Mouse (Mus musculus) myocyte (in vitro differentiated cells): ENCODE measurements around the gene Aars2. TPM values are rescaled to one million over a fixed set of nuclear protein-coding genes. Genes with fewer than 3 reads are reported as not detected.

Experiments
- H3K27me3 ChIP-seq: one replicate; pipeline ENCODE4 v1.6.1; 2011; ENCODE audit not compliant: control insufficient read depth, insufficient read depth, insufficient read length
- H3K36me3 ChIP-seq: one replicate; pipeline ENCODE4 v1.6.1; 2011; ENCODE audit not compliant: control insufficient read depth, insufficient read depth
- H3K4me2 ChIP-seq: one replicate; pipeline ENCODE4 v1.6.1; 2011; ENCODE audit warnings: low read depth, control low read depth
- H3K4me3 ChIP-seq: one replicate; pipeline ENCODE4 v1.5.1; 2011; ENCODE audit warnings: mild to moderate bottlenecking, control low read depth, moderate library complexity
- H3K79me2 ChIP-seq: one replicate; pipeline ENCODE4 v1.6.1; 2011; ENCODE audit not compliant: control insufficient read depth, insufficient read depth
- H3ac ChIP-seq: one replicate; pipeline ENCODE4 v1.6.1; 2011; ENCODE audit not compliant: control insufficient read depth, insufficient read length
- CEBPB ChIP-seq: IDR thresholded peaks from 2 replicates; pipeline ENCODE4 v1.6.1; 2011; ENCODE audit warnings: mild to moderate bottlenecking, moderate library complexity; ENCODE audit not compliant: poor library complexity, insufficient read depth, severe bottlenecking
- E2F4 ChIP-seq: IDR thresholded peaks from one replicate; pipeline ENCODE4 v1.6.1; 2011; ENCODE audit warnings: mild to moderate bottlenecking, control low read depth, moderate library complexity; ENCODE audit not compliant: insufficient read depth
- MAX ChIP-seq: IDR thresholded peaks from one replicate; pipeline ENCODE4 v1.6.1; 2011; ENCODE audit warnings: low read depth, mild to moderate bottlenecking, control low read depth
- MYOD1 ChIP-seq, 3 experiments: IDR thresholded peaks; one replicate each; pipeline ENCODE4 v1.6.1; 2011; ENCODE audit warnings: control low read depth in 2 of 3, low read depth in 2 of 3, mild to moderate bottlenecking in 2 of 3, moderate library complexity in 1 of 3; ENCODE audit not compliant: insufficient read length in 2 of 3, control insufficient read depth in 1 of 3
- MYOG ChIP-seq, 3 experiments: IDR thresholded peaks; one replicate each; pipeline ENCODE4 v1.6.1; 2011; ENCODE audit warnings: control low read depth in 2 of 3, low read depth in 2 of 3, mild to moderate bottlenecking in 2 of 3; ENCODE audit not compliant: insufficient read length in 2 of 3, control insufficient read depth in 1 of 3, insufficient read depth in 1 of 3
- POLR2A ChIP-seq: IDR thresholded peaks from one replicate; pipeline ENCODE4 v1.6.1; 2011; ENCODE audit warnings: low read depth, mild to moderate bottlenecking, control low read depth, moderate library complexity; ENCODE audit not compliant: insufficient read length
- POLR2AphosphoS2 ChIP-seq: IDR thresholded peaks from one replicate; pipeline ENCODE4 v1.6.1; 2011; ENCODE audit warnings: low read depth, control low read depth; ENCODE audit not compliant: insufficient read length
- REST ChIP-seq: IDR thresholded peaks from one replicate; pipeline ENCODE4 v1.6.1; 2011; ENCODE audit warnings: mild to moderate bottlenecking, control low read depth, moderate library complexity; ENCODE audit not compliant: insufficient read depth, insufficient read length
- SRF ChIP-seq: IDR thresholded peaks from one replicate; pipeline ENCODE4 v1.6.1; 2011; ENCODE audit warnings: low read depth; ENCODE audit not compliant: control insufficient read depth, insufficient read length
- TCF12 ChIP-seq: IDR thresholded peaks from one replicate; pipeline ENCODE4 v1.6.1; 2011; ENCODE audit warnings: mild to moderate bottlenecking, control low read depth; ENCODE audit not compliant: poor library complexity, insufficient read depth, severe bottlenecking
- TCF3 ChIP-seq: IDR thresholded peaks from one replicate; pipeline ENCODE4 v1.6.1; 2011; ENCODE audit warnings: low read depth, control low read depth; ENCODE audit not compliant: insufficient read length
- USF1 ChIP-seq: IDR thresholded peaks from one replicate; pipeline ENCODE4 v1.6.1; 2011; ENCODE audit warnings: low read depth, mild to moderate bottlenecking, control low read depth, moderate library complexity
- polyA plus RNA-seq: library from polyadenylated mRNA; unstranded; fragments of >200 nt; fragmentation: generic; extraction: Trizol; gene quantifications from one replicate; pipeline ENCODE4 v1.2.1, GENCODE M21; 2012; ENCODE audit warnings: missing spikeins

The Aars2 gene
- polyA plus RNA-seq, 1 experiment = 15.5 TPM

DNA sequence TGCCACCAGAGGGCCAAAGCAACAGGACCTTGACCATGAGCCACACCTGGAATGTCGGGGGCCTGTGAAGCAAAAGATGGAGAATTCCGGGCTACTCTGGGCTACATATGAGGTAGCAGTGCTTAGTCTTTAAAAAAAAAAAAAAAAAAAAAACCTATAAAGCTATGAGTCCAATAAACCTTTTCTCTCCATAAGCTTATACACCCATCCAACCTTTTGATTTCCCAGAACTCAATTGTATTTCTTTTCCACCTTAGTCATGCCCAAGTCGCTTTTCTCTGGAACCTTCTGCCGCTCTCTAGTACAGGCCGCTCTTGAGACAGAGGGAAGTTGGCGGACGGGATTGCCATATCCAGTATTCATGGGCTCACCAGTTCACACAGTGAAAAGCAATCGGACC, 32.5 kb upstream of the Aars2 start:
- H3K79me2 ChIP-seq = no peaks in the 10 kb centered on the region
- peak overlapping the region; percentile 72 for H3K4me2 ChIP-seq
- no peaks in the 10 kb centered on the region for H3K36me3 ChIP-seq
- peak overlapping the region; percentile 22 for H3K4me3 ChIP-seq
- H3ac ChIP-seq = no peak overlapping the region
- TF ChIP-seq MYOG (IDR thresholded peaks at IDR 0.05; ENCODE audit: control insufficient read depth in 1 of 3, insufficient read depth in 1 of 3, insufficient read length in 2 of 3, low read depth in 2 of 3) = no peak
- TF ChIP-seq REST = no peak
- no peak for TF ChIP-seq E2F4
- no peak for TF ChIP-seq USF1
- no peak for TF ChIP-seq POLR2AphosphoS2
- peaks cover 8% of the 10 kb centered on the region for H3K27me3 ChIP-seq

DNA sequence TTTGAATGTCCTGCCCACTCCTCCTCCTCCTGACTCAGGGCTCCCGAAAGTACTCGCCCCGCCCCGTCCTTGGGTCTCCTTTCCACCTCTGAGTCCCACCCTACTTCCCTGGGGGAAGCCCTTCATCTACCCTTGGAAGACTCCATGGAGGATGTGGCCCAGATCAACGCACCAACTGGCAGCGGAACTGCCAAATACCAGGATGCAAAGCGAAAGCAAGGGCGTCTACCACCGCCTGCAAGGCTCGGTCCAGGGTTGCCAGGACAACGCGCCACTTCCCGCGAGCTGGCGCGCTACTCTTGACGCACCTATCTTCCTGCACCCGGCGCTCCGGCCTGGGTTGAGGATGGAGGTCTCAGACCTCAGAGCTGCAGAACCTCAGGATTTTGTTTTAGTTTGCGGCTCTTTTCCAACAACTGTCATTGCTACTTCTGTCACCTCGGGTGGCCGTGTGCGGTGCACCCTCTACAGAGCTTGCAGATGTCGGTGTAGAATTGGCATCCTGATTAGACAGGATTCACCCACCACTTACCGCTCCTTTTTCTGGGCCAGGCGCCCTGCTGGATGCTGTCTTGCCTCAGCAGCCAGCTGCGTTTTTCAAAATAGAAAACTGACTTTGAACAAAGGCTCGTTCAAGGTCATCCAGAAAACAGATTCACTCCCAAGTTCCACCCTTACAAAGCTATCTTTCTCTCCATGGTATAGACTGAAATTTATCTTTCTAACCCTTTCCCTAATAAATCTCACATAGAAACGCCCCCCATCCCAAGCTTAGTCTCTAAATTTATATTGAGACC, 31.8 kb upstream of the Aars2 start, which contains the start of gene Spats1:
Gene Spats1, minus strand, starts transcription at position 747 of the 797 bp plus-strand sequence.
- Histone ChIP-seq H3K36me3 (no peaks in the 10 kb centered on the region), H3K79me2 (no peaks in the 10 kb centered on the region), H3K4me2 (peak within 1 kb of the TSS; percentile 72), H3ac (no peak within 1 kb of the TSS), H3K27me3 (peaks cover 8% of the 10 kb centered on the region), H3K4me3 (peak within 1 kb of the TSS; percentile 22)
- no peak for TF ChIP-seq POLR2A
- TF ChIP-seq SRF = no peak
- no peak for TF ChIP-seq TCF12
- no peak for TF ChIP-seq MYOG (IDR thresholded peaks at IDR 0.05; ENCODE audit: control insufficient read depth in 1 of 3, insufficient read depth in 1 of 3, insufficient read length in 2 of 3, low read depth in 2 of 3)
- no peak for TF ChIP-seq CEBPB
- no peak for TF ChIP-seq REST

GRCm38 (mm10) chr17:45478234-45478825, 28.3 kb upstream of the Aars2 start:
- H3K36me3 ChIP-seq = no peaks in the 10 kb centered on the region
- H3K79me2 ChIP-seq = no peaks in the 10 kb centered on the region
- H3K4me2 ChIP-seq = no peak overlapping the region
- H3K4me3 ChIP-seq = no peak overlapping the region
- H3K27me3 ChIP-seq = peaks cover 10% of the 10 kb centered on the region
- no peak for TF ChIP-seq TCF12
- no peak for TF ChIP-seq POLR2A
- no peak for TF ChIP-seq MAX
- TF ChIP-seq POLR2AphosphoS2 = no peak
- TF ChIP-seq SRF = no peak
- no peak for TF ChIP-seq E2F4
- no peak for TF ChIP-seq MYOD1 (IDR thresholded peaks at IDR 0.05; ENCODE audit: control insufficient read depth in 1 of 3, insufficient read length in 2 of 3, low read depth in 2 of 3)
- no peak for TF ChIP-seq REST
- no peak for TF ChIP-seq USF1
- TF ChIP-seq MYOG (IDR thresholded peaks at IDR 0.05; ENCODE audit: control insufficient read depth in 1 of 3, insufficient read depth in 1 of 3, insufficient read length in 2 of 3, low read depth in 2 of 3) = no peak
- no peak for TF ChIP-seq CEBPB
- H3ac ChIP-seq = no peak overlapping the region

DNA sequence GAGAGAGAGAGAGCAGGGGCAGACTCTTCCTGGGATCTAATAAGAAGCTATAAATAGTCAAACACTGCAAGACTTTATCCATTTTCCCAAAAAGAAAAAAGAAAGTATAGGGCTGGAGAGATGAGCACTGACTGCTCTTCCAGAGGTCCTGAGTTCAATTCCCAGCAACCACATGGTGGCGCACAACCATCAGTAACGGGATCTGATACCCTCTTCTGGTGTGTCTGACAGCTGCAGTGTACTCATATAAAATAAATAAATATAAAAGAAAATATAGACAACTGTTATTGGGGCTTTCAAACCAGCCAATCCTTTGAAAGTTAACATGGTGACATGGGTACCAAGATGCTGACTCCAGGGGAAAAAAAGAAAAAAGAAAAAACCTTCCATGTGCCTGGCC, 26.2 kb upstream of the Aars2 start:
- H3K4me3 ChIP-seq = no peak overlapping the region
- peaks cover 10% of the 10 kb centered on the region for H3K27me3 ChIP-seq
- no peak overlapping the region for H3K4me2 ChIP-seq
- no peak overlapping the region for H3ac ChIP-seq
- H3K79me2 ChIP-seq = no peaks in the 10 kb centered on the region
- no peaks in the 10 kb centered on the region for H3K36me3 ChIP-seq
- TF ChIP-seq MAX = no peak
- no peak for TF ChIP-seq TCF3
- no peak for TF ChIP-seq TCF12
- no peak for TF ChIP-seq E2F4
- TF ChIP-seq POLR2A = no peak
- TF ChIP-seq MYOD1 (IDR thresholded peaks at IDR 0.05; ENCODE audit: control insufficient read depth in 1 of 3, insufficient read length in 2 of 3, low read depth in 2 of 3) = no peak
- TF ChIP-seq POLR2AphosphoS2 = no peak
- TF ChIP-seq USF1 = no peak
- no peak for TF ChIP-seq MYOG (IDR thresholded peaks at IDR 0.05; ENCODE audit: control insufficient read depth in 1 of 3, insufficient read depth in 1 of 3, insufficient read length in 2 of 3, low read depth in 2 of 3)
- TF ChIP-seq SRF = no peak
- TF ChIP-seq REST = no peak
- TF ChIP-seq CEBPB = no peak

DNA sequence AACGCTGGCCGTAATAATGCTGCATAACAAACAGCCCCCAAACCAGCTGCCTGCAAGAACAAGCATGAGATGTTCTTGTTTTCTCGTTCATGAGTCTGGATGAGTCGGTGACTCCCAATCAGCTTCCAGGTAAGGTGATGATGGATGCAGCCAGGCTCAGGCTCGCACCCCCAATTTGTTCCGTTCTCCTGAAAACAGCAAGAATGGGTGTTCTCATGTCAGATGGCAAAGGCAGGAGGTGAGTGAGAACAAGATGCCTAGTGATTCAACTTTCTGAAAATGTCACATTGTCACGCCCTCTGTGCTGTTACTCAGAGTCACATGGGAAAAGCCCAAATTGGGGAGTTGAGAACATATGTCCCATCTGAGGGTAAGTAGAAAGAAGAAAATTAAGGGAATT, 21.1 kb upstream of the Aars2 start:
- Histone ChIP-seq H3K36me3 (no peaks in the 10 kb centered on the region), H3ac (no peak overlapping the region), H3K79me2 (no peaks in the 10 kb centered on the region), H3K27me3 (peaks cover 7% of the 10 kb centered on the region), H3K4me2 (no peak overlapping the region), H3K4me3 (no peak overlapping the region)
- TF ChIP-seq MAX (no peak), TCF3 (no peak), POLR2AphosphoS2 (no peak), REST (no peak), MYOG (IDR thresholded peaks at IDR 0.05; ENCODE audit: control insufficient read depth in 1 of 3, insufficient read depth in 1 of 3, insufficient read length in 2 of 3, low read depth in 2 of 3) (no peak), TCF12 (no peak), SRF (no peak), POLR2A (no peak), USF1 (no peak), CEBPB (no peak), E2F4 (no peak), MYOD1 (IDR thresholded peaks at IDR 0.05; ENCODE audit: control insufficient read depth in 1 of 3, insufficient read length in 2 of 3, low read depth in 2 of 3) (no peak)
